Mouse (Mus musculus) MN1 (cell line): Measurements from ENCODE around the gene Hk2.
A peak's percentile ranks its signal among the peaks of the same experiment; 100 is the strongest.

Source experiments
- DNase-seq: peaks from one replicate; pipeline ENCODE4 v3.0.0-alpha.2; 2016; ENCODE audit warnings: low spot score

Gene Hk2

DNA sequence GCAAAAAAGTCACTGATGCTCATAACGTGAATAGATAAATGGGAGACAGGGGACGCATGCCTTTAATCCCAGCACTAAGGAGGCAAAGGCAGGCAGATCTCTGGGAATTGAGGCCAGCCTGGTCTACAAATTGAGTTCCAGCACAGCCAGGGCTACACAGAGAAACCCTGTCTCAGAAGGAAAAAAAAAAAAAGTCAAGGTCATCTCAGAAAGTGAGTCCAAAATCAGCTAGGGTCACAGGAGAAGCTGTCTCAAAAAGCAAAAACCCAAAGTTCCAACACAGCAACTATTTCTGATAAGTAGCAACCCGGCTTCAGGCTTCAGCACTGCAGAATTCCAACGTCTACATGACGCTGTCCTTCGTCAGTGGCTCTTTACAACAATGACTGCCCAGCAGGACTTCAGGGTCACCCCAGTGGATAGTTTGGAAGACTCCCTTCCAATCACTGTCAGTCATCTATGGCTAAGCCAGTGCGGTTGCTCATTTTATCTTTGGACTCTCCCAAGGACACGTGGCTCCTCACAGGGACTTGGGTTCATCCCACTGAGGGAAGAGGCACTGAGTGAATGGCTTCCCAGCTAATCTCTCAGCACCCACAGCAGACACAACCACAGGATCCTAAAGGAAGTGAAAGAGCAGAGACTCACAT lies 33.3 kb downstream of the Hk2 start:
- DNase-seq, result no peak

GRCm38 (mm10) chr6:82740269-82740668 lies 34.0 kb downstream of the Hk2 start:
- DNase-seq, result peak; percentile 65

GRCm38 (mm10) chr6:82737634-82738540 lies 36.4 kb downstream of the Hk2 start:
- no peak for DNase-seq

- no peak for DNase-seq
Observed at GRCm38 (mm10) chr6:82736626-82737600, 37.3 kb downstream of the Hk2 start.

DNA sequence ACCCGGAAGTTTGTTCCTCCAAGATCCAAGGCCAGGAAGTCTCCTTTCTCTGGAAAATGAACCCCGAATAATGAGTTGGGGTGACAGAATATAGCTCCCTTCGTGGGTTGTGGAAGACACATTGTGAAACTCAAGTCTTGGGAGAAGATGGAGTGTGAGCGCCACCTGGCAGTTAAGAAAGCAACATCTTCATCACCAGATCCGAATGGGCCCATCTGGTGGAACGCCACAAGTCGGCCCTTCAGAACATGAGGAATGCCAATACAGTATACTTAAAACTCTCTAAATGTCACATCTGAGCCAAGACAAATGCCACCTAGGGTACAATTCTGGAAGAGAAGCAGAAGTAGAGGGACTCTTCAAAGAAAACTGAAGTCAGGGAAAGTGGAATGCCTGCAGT lies 38.9 kb downstream of the Hk2 start:
- no peak for DNase-seq

- DNase-seq, result no peak
Observed at GRCm38 (mm10) chr6:82728635-82729034, 45.6 kb downstream of the Hk2 start.

DNA sequence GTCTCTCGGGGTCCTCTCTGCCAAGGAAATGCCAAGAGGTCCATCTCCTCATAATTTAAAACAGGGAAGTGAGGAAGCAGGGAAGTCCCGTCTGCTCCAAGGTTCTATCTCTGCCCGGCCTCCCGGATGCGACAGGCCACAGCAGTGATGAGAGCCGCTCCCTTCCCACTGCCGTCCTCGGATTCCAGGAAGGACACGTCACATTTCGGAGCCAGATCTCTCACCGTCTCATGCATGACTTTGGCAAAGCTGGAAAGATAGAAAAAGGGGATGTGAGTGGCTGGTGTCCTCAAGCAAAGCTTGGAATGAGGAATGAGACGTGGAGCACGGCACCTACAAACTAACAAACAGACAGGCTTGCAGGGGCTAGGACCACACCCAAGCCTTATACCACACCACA lies 47.0 kb downstream of the Hk2 start:
- DNase-seq, result no peak

- no peak for DNase-seq
Observed at GRCm38 (mm10) chr6:82723321-82723720, 50.9 kb downstream of the Hk2 start.

- DNase-seq, result no peak
Observed at GRCm38 (mm10) chr6:82716126-82716525, 58.1 kb downstream of the Hk2 start.

DNA sequence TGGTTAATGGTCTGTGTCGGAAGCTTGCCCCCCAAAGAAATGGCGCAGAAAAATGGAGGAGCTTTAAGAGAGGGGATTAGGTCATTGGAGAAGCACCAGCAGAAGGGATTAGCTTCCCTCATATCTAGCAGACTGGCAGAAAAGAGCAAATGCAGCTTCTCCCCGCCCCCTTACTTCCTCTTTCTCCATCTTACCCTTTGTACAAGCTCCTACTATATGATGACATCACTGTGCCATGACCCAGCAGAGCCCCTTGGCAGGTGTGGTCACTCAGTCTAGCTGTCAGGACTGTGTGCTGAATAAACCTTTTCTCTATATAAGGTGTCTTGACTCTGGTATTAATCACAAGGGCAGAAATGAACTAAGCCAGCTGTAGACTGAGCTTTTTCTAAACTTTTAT lies 58.6 kb downstream of the Hk2 start:
- DNase-seq, result no peak

DNA sequence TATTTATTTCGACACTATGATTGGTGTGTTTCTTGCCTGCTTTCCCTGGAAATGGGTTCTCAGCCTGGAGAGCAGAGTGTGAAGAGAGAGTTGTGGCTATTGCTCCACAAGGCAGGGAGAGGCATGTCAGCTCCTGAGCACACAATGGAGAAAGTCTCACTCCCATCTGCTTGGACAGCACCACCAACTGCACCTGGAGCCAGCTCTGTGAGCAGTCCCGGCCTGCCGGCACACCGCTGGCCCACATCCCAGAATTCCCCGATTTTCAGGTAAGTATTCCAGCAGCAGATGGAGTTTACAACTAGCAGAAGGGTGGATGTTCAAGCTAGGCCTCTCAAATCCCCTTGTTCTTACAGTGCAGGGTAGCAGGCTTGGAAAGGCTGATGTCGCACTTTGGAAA lies 59.0 kb downstream of the Hk2 start:
- no peak for DNase-seq

DNA sequence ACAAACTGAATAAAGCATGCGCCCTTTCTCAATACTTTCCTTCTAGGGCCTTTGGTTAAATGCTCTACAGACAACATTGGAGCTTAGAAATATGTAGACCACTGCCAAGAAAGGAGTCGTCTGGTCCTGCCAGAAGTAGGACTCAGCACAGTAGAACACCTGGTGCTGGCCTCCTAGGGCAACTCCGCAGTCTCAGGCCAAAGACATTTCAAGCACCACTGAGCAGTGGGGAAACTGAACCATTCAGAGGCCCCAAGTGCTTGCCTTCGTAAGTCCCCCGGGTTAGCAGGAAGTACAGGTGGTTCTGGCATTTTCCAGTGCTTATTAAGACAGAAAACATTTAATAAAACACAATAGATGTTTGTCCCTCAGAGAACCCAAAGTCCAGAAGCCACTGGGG lies 59.4 kb downstream of the Hk2 start:
- no peak for DNase-seq

- peak; percentile 72 for DNase-seq
Observed at GRCm38 (mm10) chr6:82714243-82714642, 60.0 kb downstream of the Hk2 start.

DNA sequence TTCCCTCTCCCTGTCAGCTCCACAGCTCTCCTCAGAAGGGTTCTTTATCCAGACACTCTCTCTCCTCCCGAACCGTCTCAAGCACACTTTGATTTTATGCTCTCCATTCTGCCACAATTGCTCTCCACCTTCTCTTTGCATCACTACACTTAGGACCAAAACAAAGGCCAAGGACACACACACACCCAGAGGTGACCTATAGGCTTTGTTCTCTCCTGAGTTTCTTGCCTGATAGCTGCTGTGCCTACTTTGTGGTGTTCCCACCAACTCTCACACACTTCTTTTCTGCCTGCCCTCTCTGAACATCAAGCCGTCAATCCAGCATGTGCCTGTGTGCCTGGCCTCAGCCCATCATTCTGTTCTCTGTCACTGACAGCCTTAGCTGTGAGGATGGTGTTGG lies 66.5 kb downstream of the Hk2 start:
- no peak for DNase-seq

DNA sequence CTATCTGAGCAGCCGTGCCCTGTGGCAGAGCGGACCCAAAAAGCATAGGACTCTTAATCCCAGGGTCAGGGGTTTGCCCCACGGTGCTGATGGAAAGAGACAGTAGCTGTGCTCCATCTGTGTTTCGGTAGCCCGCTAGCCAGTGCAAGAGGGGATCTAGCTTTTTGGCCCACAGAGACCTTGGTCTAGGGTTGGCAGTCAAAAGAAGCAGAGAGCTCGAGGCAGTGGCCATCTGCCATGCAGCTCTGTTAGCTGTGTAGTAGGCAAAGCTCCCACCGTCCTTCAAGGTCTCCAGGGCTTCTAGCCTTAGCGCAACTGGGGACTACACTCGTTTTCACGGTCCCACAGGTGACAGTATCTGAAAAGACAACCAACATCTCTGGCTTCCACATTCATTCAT lies 67.0 kb downstream of the Hk2 start:
- DNase-seq, result no peak

DNA sequence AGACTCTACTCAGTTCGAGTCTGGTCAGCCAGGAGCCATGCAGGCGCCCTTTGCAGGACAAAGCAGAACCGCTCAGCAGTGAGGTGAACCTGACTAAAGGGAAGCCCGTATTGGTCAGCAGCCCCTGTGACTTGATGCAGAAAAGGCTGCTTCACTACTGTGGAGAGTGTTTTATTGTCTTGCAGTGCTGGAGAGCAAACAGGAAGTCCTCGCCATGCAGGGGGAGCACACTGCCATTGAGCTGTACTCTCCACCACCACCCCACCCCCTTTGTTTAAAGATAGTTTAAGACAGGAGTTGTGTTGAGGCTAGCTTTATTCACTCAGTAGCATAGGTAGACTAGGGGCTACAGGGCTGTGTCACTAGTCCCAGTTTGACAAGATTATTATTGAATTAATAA lies 69.0 kb downstream of the Hk2 start, which contains the start of gene Pole4:
Gene Pole4 (minus strand): TSS at position 145 of the 400 bp plus-strand sequence.
- DNase-seq, result no peak

GRCm38 (mm10) chr6:82703710-82704109 lies 70.5 kb downstream of the Hk2 start:
- no peak for DNase-seq

DNA sequence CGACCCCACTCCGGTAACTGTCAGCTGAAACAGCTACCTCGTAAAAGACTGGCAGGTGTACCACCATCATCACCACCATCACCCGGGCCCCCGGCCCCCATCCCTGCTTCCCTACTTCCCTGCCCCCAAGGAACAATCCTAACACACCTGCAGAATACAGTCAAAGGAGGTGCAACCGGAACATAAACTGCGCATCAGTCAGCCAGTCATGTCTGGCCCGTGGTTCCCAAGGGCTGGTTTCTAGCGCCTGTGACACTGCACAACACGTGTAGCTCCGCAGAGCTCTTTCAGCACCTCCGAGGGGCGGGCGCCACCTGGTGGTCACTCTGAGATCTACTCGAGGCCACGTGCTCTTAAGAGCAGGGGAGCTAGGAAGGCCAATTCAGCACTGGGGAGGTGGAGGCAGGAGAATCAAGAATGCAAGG lies 71.6 kb downstream of the Hk2 start:
- peak; percentile 89 for DNase-seq

GRCm38 (mm10) chr6:82701296-82701695 lies 73.0 kb downstream of the Hk2 start:
- no peak for DNase-seq

DNA sequence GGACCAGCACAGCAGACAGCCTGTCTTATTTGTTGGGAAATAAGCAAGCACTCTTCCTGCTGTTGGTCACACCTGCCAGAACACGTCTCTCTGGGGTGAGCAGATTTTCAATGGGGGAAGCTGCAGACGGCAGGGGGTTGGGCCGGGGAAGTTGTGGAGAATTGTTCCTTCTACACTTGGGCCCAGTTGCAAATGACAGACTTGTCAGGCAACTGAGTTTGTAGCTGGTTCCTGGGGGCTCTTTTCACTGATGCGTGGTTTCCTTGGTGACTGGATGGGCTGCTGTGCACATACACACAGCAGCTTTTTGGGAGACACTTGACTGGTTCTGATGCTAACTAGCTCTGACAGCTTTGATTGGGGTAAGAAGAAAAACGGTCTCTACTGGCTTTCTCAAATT lies 74.4 kb downstream of the Hk2 start:
- no peak for DNase-seq

DNA sequence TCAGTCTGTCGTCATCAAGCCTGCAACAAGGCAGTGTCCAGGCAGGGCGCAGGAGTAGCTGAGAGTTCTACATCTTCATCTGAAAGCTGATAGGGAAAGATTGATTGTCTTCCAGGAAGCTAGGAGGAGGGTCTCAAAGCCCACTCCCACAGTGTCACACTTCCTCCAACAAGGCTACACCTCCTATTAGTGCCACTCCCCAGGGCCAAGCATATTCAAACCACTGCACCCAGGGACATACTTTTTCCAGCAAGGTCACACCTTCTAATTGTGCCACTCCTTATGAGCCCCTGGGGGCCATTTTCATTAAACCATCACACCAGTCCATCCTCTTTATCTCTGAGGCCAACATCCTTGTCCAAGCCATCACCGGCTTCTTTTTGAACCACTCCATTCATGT lies 77.5 kb downstream of the Hk2 start:
- DNase-seq, result no peak

- no peak for DNase-seq
Observed at GRCm38 (mm10) chr6:82694668-82695067, 79.6 kb downstream of the Hk2 start.
